Mouse (Mus musculus) spleen, embryonic (tissue): ENCODE data around the gene Prkg2.

Experiments
- CTCF ChIA-PET: fragments of 350-600 bp; sonication (Branson Sonifier 250); formaldehyde crosslinking; loops from one replicate; lab custom pipeline; 2022; lab: Charles Lee

Prkg2 gene

DNA sequence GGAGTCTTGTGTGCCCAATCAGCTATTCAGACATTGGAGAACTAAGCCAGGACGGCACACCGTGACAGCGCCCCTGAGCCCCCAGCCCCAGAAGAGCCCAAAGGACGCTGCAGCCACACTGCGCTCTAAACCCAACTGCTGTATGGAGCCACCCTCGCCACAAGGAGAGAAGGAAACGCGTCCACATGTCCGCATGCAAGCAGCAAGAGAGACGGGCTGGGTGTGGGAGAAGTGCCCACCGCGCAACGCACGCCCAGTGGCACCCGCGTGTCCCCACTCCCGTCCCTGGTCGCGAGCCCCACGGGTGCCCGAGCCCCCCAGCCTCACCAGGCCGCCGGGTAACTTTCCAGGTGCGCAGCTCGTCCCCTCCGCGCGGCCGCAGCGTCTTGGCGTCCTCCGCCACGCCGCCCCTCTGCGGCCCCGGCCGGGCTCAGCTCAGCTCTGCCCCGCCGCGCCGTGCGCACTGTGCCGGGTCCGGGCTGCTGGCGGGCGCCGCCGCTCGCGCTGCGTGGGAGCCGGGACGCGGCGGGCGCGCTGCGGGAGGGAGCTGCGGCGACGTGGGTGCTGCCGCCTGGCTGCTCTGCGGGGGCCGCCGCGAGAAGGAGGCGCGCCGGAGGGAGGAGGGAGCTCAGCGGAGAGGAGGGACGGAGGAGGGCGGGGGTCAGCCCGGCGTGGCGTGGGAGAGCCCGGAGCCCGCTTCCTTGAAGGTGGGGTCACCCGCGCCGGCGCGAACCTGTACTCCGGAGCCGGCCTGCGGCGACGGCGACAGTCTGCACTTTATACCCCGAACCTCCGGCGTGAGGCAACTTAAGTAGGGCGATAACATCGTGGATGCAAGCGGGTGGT, at the start of gene Prkg2:
Prkg2 (minus strand) TSS at position 756 of the 846 bp plus-strand sequence.
- CTCF ChIA-PET = no interaction called here

GRCm38 (mm10) chr5:99083955-99084354, 46.8 kb upstream of the Prkg2 start:
- CTCF ChIA-PET = no interaction called here

DNA sequence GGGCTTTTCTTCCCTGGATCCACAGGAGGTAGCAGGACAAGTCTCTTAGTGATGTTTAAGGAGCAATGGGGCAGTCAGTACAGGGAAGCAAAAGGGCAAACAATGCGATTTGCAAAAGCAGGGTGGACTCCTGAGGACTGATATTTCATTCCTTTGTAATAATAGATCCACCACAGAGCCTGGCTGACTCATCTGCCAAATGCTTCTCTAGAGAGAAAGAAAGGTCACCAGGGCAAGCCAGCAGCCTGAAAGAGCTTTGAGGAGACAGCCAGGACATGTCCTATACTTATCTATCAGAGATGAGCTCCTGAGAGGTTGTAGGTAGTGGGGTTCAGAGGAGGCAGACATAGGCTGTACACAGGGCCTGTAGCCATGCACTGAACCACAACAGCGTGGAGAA, 41.2 kb upstream of the Prkg2 start:
- CTCF ChIA-PET = no interaction called here

- CTCF ChIA-PET = no interaction called here
Observed at GRCm38 (mm10) chr5:99068391-99068790, 31.2 kb upstream of the Prkg2 start.

- CTCF ChIA-PET = no interaction called here
Observed at GRCm38 (mm10) chr5:99062582-99062981, 25.4 kb upstream of the Prkg2 start.

- CTCF ChIA-PET = no interaction called here
Observed at GRCm38 (mm10) chr5:99039021-99039420, 1.9 kb upstream of the Prkg2 start.

DNA sequence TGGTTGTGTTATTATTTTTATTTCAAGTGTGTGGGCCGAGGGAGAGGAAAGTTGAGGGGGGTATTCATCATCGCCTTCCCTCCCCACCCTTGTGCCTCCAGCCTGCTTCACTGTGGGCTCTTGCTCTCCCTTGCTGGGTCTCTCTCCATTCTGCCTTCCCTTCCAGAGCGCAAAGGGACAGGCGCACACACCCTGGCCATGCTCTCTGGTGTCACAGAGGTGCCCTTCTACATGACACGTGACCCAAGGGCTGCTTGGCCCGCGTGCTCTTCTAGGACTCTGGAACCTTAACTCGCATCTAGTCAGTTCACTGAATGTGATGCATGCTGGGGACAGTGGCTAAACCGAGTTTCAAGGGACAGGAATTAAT, 276 bp upstream of the Prkg2 start:
- CTCF ChIA-PET = no interaction called here

- CTCF ChIA-PET = no interaction called here
Observed at GRCm38 (mm10) chr5:99035961-99036360, 1.2 kb downstream of the Prkg2 start.

DNA sequence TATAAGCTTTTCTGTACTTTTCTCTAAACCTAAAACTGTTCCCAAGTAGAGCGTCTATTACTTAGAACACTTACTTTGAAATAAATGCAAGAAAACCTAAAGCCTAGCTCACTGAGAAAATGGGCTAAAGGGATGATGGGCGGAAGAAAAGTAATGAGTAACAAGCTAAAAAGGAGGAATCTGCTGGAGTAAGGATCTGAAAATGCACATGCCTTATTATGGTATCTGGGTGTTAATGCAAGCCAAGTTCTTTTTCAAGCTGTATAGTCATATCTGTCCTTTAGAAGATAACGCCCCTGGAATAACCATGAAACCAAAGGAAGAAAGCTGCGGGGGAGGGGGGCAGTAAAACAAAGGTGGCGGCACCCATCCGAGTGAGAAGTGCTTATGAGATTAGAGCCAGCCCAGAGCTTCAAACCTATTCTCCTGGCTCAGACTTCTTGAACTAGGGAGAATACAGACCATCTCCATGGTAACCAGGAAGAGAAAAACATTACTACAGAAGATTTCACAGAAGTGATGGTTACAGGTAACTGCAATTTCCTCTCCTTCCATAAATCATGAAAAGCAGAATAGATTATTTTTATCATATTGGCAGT, 5.5 kb downstream of the Prkg2 start:
- CTCF ChIA-PET = no interaction called here

DNA sequence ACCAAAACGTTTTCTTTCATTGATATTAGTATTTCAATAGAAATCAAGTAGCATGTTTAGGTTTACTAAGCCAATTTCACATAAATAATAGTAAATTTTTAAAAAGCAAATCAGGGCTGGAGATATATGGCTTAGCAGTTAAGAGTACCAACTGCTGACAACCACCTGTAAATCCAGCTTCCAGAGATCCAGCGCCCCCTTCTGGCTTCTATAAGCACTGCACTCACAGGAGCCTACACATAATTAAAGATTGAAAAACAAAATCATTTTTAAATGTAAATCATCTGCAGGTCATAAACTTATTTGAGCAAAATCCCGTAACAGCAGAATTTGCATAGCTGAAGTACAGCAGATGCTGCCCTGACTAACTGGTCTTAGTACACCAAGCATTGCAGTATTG, 10.8 kb downstream of the Prkg2 start:
- CTCF ChIA-PET = no interaction called here

DNA sequence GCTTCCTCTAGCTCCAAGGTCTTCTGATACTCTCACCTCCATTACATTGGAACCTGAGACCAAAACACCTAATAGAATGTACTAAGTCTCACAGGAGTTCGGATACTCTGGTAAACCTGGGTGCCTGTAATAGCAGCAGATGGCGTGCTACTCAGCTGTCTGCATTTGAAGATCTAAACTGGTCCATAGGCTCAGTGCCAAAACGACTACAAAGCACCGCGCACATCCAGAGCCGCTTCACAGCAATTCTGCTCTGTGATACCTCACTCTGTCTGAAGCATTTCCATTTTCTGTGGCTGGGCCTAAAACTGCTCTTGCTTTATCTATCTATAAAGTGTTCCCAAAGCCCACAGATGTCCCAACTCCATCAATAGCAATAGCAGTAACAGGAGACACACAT, 17.4 kb downstream of the Prkg2 start:
- CTCF ChIA-PET = no interaction called here

GRCm38 (mm10) chr5:99015140-99015539, 22.0 kb downstream of the Prkg2 start:
- CTCF ChIA-PET = no interaction called here

GRCm38 (mm10) chr5:99010448-99011151, 26.6 kb downstream of the Prkg2 start:
- CTCF ChIA-PET = no interaction called here

- CTCF ChIA-PET = no interaction called here
Observed at GRCm38 (mm10) chr5:98998104-98998503, 39.0 kb downstream of the Prkg2 start.

GRCm38 (mm10) chr5:98995767-98996166, 41.4 kb downstream of the Prkg2 start:
- CTCF ChIA-PET = no interaction called here

DNA sequence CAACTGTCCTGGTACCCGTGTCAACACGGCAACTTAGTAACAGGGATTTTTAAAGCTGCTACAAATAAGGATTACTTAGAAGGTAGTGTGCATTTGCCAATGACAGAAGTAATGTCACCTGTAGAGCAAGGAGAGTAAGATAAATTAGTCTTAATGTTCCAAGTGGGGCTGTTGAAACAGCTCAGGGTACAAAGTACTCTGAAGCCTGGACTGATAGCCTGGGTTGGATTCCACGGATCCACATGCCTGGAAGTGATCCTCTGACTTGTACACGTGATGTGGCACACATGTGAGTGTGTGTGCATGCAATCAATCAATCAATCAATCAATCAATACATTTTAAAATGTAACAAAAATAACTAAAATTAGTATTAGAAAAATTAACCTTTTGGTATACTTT, 45.6 kb downstream of the Prkg2 start:
- CTCF ChIA-PET = no interaction called here

- CTCF ChIA-PET = no interaction called here
Observed at GRCm38 (mm10) chr5:98987634-98988033, 49.5 kb downstream of the Prkg2 start.

DNA sequence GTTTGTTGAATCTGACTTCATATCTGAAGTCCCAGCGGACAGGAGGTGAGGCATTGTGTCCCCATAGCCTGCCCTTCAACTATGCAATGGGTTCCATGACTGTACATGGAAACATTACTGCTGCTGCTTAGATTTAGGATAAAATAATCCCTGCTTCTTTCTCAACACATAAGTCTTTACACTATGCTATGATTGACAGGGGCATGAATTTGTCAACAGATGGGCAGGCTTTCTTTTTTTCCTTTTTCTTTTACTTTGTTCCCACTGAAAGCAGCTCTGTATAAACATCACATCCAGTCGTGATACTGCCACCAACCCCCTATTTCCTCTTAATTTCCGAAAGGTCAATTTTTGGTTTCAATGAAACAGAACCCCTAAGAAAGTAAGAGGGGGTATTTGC, 50.0 kb downstream of the Prkg2 start:
- CTCF ChIA-PET = no interaction called here

GRCm38 (mm10) chr5:98986459-98986858, 50.7 kb downstream of the Prkg2 start:
- CTCF ChIA-PET = no interaction called here

DNA sequence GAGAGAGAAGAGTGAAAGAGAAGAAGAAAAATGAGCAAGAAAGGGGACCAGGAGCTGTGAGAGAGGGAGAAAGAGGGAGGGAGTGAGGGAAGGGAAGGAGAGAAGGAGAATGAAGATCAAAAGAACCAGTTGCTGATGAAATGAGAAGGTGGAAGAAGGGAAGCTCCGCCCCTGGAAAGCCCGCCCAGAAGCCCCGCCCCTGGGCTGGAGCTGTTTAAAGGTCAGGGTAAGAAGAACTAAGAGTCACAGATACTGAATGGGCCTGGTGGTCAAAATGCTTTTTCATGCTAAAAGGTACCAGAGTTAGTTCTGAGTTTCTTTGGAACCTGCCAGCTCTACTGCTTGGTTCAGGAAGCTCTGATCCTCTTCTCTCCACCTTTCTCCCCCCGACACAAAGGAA, 51.1 kb downstream of the Prkg2 start:
- CTCF ChIA-PET = no interaction called here

DNA sequence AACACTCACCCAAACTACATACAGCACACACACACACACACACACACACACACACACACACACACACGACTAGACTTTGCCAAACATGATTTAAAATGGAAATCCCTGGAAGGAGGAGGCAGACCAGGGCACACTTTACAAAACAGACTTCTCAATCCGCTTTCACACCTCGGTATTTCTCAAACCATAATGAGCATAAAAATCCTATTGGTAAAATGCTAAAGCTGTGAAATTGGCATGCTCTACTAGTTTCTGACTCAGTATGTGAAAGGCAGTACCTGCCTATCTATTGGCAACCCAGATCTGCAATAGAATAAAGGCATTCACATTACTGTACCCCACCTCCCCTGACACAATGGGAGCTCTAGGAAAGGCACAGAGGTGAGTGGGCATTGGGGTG, 52.1 kb downstream of the Prkg2 start:
- CTCF ChIA-PET = no interaction called here

DNA sequence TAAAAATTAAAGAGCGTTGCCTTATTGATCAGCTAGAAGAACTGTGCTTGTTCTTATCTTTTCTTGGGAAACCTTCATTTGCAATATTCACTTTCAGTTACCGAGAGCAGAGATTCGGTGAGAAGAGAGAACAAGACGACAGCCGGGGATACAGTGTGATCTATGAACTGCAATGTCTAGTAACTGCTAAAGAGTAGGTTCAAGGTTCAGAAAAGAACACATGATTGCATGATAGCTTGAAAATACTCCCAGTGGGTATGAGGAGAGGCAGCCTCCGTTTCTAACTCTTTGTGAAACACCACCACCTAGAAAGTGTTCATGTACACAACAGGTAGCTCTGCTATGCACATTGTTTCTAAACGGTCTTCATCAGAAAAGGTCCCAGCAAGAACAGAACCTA, 55.8 kb downstream of the Prkg2 start:
- CTCF ChIA-PET = no interaction called here

GRCm38 (mm10) chr5:98978316-98978715, 58.8 kb downstream of the Prkg2 start:
- CTCF ChIA-PET = no interaction called here
